ENCODE assay signal across 21 mouse cellular contexts in the genomic region with DNA sequence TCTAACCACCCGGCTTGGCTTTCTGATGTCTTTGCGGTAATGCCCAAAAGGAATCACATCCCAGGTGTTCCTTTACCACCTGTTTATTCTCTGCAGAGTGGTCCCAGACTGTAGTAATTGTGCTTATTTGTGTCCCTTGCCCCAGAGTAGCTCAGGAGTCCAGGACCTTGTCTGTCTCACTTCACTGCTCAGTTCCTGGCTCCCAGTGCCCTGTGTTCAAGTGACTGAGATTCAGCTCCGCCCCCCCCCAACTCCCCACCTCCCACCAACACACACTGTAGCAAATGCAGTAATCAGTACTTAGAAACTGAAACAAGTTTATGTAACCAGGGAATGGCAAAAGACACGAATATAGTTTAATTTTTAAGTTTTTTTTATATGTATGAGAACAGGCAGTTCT. TPM values are rescaled to one million over a fixed set of nuclear protein-coding genes. Genes with fewer than 3 reads are reported as not detected.
A peak's percentile ranks its signal among the peaks of the same experiment; 100 is the strongest.
DNase-seq lines count a peak whose midpoint lies in the region; ATAC-seq and TF ChIP-seq lines count a peak whose summit lies in the region.
"Had no signal": no experiment of that assay in that cellular context is flagged by ENCODE, and none has a peak within 500 bp of the region (broad histone marks: within the 10 kb centered on the region; RNA-seq: fewer than 3 reads in every experiment).

No protein-coding gene starts in this region.

- no peak for TF ChIP-seq EP300 in liver, postnatal 0 days (IDR thresholded peaks at IDR 0.05; ENCODE audit: low read depth)

- H3K36me3 ChIP-seq in kidney, adult 2 months (ENCODE audit: control insufficient read depth, insufficient read depth, low read length): no peaks in the 10 kb centered on the region
- H3K36me3 ChIP-seq in liver, embryonic 12.5 days: peaks cover 61% of the 10 kb centered on the region
- H3K36me3 ChIP-seq in liver, postnatal 0 days (replicated peaks; ENCODE audit: insufficient read depth, low read length): peaks cover 14% of the 10 kb centered on the region
- H3K36me3 ChIP-seq in stomach, embryonic 16.5 days (ENCODE audit: control insufficient read depth, insufficient read depth, low read length): no peaks in the 10 kb centered on the region
- H3K36me3 ChIP-seq: heart, embryonic 15.5 days had no signal

- no peak for TF ChIP-seq POLR2A in kidney, adult 2 months (IDR thresholded peaks at IDR 0.05; ENCODE audit: low read depth, low read length)

- no peaks in the 10 kb centered on the region for H3K27me3 ChIP-seq in kidney, adult 2 months (replicated peaks; ENCODE audit: control insufficient read depth, insufficient read depth, low read length)
- no peaks in the 10 kb centered on the region for H3K27me3 ChIP-seq in liver, embryonic 12.5 days (replicated peaks)
- no peaks in the 10 kb centered on the region for H3K27me3 ChIP-seq in liver, postnatal 0 days (ENCODE audit: insufficient read depth, low read length)
- H3K27me3 ChIP-seq in stomach, embryonic 16.5 days (ENCODE audit: control insufficient read depth, insufficient read depth, low read length): no peaks in the 10 kb centered on the region
- H3K27me3 ChIP-seq: embryonic facial prominence, embryonic 13.5 days; forebrain, embryonic 12.5 days; heart, embryonic 15.5 days had no signal

- ATAC-seq in liver, embryonic 12.5 days: no peak
- no peak for ATAC-seq in liver, postnatal 0 days
- no peak for ATAC-seq in stomach, embryonic 16.5 days (ENCODE audit: insufficient read depth, low FRiP score)
- ATAC-seq: forebrain, embryonic 16.5 days had no signal

- no peak overlapping the region for H3K9ac ChIP-seq in liver, embryonic 12.5 days
- H3K9ac ChIP-seq in liver, postnatal 0 days (replicated peaks): no peak overlapping the region
- no peak overlapping the region for H3K9ac ChIP-seq in stomach, embryonic 16.5 days (ENCODE audit: low read length)
- H3K9ac ChIP-seq: embryonic facial prominence, embryonic 13.5 days; forebrain, embryonic 12.5 days; heart, embryonic 15.5 days had no signal

- H3K27ac ChIP-seq in kidney, adult 2 months (ENCODE audit: insufficient read depth, low read depth, low read length): peak overlapping the region; percentile 27; the same call in 1 of the 2 replicates
- 0 out of 2 replicates have a peak overlapping the region, but pooled peaks have one; percentile 20 for H3K27ac ChIP-seq in liver, embryonic 12.5 days
- no peak overlapping the region for H3K27ac ChIP-seq in liver, postnatal 0 days (ENCODE audit: low read depth)
- peak overlapping the region; percentile 90 for H3K27ac ChIP-seq in stomach, embryonic 16.5 days (ENCODE audit: low read length)
- H3K27ac ChIP-seq in layer of hippocampus, adult 2 months: no peak overlapping the region
- H3K27ac ChIP-seq: embryonic facial prominence, embryonic 13.5 days; forebrain, embryonic 12.5 days; heart, adult 2 months; heart, embryonic 15.5 days had no signal

- DNase-seq in kidney, adult 2 months: peak; percentile 63
- no peak for DNase-seq in kidney, adult 18-20 months
- DNase-seq in liver, postnatal 0 days: no peak
- no peak for DNase-seq in layer of hippocampus, adult 2 months (ENCODE audit: low spot score in 2 of 2)
- DNase-seq in cerebellum, adult 11-12 months: no peak
- DNase-seq: adrenal gland, postnatal 10 days; cerebellum, adult 11 months; cerebellum, adult 9-10 months; cerebellum, postnatal 25 days; gastrocnemius, postnatal 14 days; heart, adult 2 months; heart, postnatal 14 days had no signal

- no peaks in the 10 kb centered on the region for H3K9me3 ChIP-seq in liver, embryonic 12.5 days (replicated peaks)
- no peaks in the 10 kb centered on the region for H3K9me3 ChIP-seq in liver, postnatal 0 days (ENCODE audit: low read length)
- no peaks in the 10 kb centered on the region for H3K9me3 ChIP-seq in stomach, embryonic 16.5 days (replicated peaks; ENCODE audit: control insufficient read depth, low read length)
- H3K9me3 ChIP-seq: embryonic facial prominence, embryonic 13.5 days; forebrain, embryonic 12.5 days; heart, embryonic 15.5 days had no signal

- peaks cover 9% of the 10 kb centered on the region; the same call in 1 of the 2 replicates for H3K4me1 ChIP-seq in kidney, adult 2 months (ENCODE audit: control insufficient read depth, insufficient read depth, low read length)
- peaks cover 52% of the 10 kb centered on the region for H3K4me1 ChIP-seq in liver, embryonic 12.5 days
- H3K4me1 ChIP-seq in liver, postnatal 0 days (ENCODE audit: insufficient read depth): 0 out of 2 replicates have a peak, but pooled peaks cover 2% of the 10 kb centered on the region
- 0 out of 2 replicates have a peak, but pooled peaks cover 3% of the 10 kb centered on the region for H3K4me1 ChIP-seq in stomach, embryonic 16.5 days (ENCODE audit: control insufficient read depth, insufficient read depth, low read length)
- H3K4me1 ChIP-seq: embryonic facial prominence, embryonic 13.5 days; heart, embryonic 15.5 days had no signal

- H3K4me3 ChIP-seq in kidney, adult 2 months (ENCODE audit: insufficient read depth, low read depth, low read length): no peak overlapping the region
- H3K4me3 ChIP-seq in liver, embryonic 12.5 days: no peak overlapping the region
- no peak overlapping the region for H3K4me3 ChIP-seq in liver, postnatal 0 days (ENCODE audit: low read depth, low read length)
- H3K4me3 ChIP-seq in stomach, embryonic 16.5 days (replicated peaks; ENCODE audit: low read length): no peak overlapping the region
- H3K4me3 ChIP-seq in layer of hippocampus, adult 2 months: no peak overlapping the region
- H3K4me3 ChIP-seq: embryonic facial prominence, embryonic 13.5 days; forebrain, embryonic 12.5 days; heart, adult 2 months; heart, embryonic 15.5 days had no signal

- TF ChIP-seq CTCF in kidney, adult 2 months (conservative IDR thresholded peaks at IDR 0.05; ENCODE audit: insufficient read depth, insufficient read length, low read depth, low read length): no peak
- no peak for TF ChIP-seq CTCF in liver, postnatal 0 days (IDR thresholded peaks at IDR 0.05; ENCODE audit: low read depth)
- no peak for TF ChIP-seq CTCF in layer of hippocampus, adult 2 months (conservative IDR thresholded peaks at IDR 0.05)

- WGBS in kidney, adult 2 months: 54% methylated on average over 4 of the region's 4 CpGs
- WGBS in liver, embryonic 12.5 days (ENCODE audit: insufficient replicate concordance): 84% methylated on average over 4 of the region's 4 CpGs
- 85% methylated on average over 4 of the region's 4 CpGs for WGBS in liver, postnatal 0 days (ENCODE audit: insufficient replicate concordance)
- 77% methylated on average over 4 of the region's 4 CpGs for WGBS in stomach, embryonic 16.5 days

- no peak overlapping the region for H3K4me2 ChIP-seq in liver, embryonic 12.5 days
- H3K4me2 ChIP-seq in liver, postnatal 0 days (ENCODE audit: low read depth, low read length): no peak overlapping the region
- no peak overlapping the region for H3K4me2 ChIP-seq in stomach, embryonic 16.5 days (ENCODE audit: low read depth, low read length)
- H3K4me2 ChIP-seq: embryonic facial prominence, embryonic 13.5 days; forebrain, embryonic 12.5 days; heart, embryonic 11.5 days; heart, embryonic 15.5 days had no signal

RNA-seq across cellular contexts. Expression of a gene that starts 19.0 kb away (rescaled TPM):
- polyA plus RNA-seq in kidney, adult 2 months (2012; rRNA removed): 32.7 and 39.0 TPM in 2 replicates
- 32.2 and 33.0 TPM in 2 replicates for polyA plus RNA-seq in liver, embryonic 12.5 days (2016; fragmentation: Nextera tagmentation; extraction: Ambion mirVana)
- 18.2 and 18.6 TPM in 2 replicates for polyA plus RNA-seq in liver, postnatal 0 days (2015; fragmentation: Nextera tagmentation; extraction: Ambion mirVana)
- polyA plus RNA-seq in stomach, embryonic 16.5 days (2015; fragmentation: Nextera tagmentation; extraction: Ambion mirVana): 76.9 and 86.4 TPM in 2 replicates
- 10 to 100 TPM; 64.7 to 67.5 TPM for total RNA-seq in layer of hippocampus, adult 2 months (2021)

RNA-seq across cellular contexts. Expression of a gene that starts 56.5 kb away (rescaled TPM):
- 2.4 and 3.0 TPM in 2 replicates for polyA plus RNA-seq in kidney, adult 2 months (2012; rRNA removed)
- 0.61 and 0.70 TPM in 2 replicates for polyA plus RNA-seq in liver, embryonic 12.5 days (2016; fragmentation: Nextera tagmentation; extraction: Ambion mirVana)
- polyA plus RNA-seq in liver, postnatal 0 days (2015; fragmentation: Nextera tagmentation; extraction: Ambion mirVana): 0.15 and 0.28 TPM in 2 replicates
- 4.3 and 4.9 TPM in 2 replicates for polyA plus RNA-seq in stomach, embryonic 16.5 days (2015; fragmentation: Nextera tagmentation; extraction: Ambion mirVana)
- 1 to 10 TPM; 2.4 to 4.0 TPM for total RNA-seq in layer of hippocampus, adult 2 months (2021)
- total RNA-seq: hematopoietic stem cell, adult 5-6 weeks had no signal
- polyA plus RNA-seq: C2C12 had no signal

Comparison
In these comparisons a context has a peak if more than half of its experiments do, and no peak if none do; other contexts are left out.
1. H3K27ac ChIP-seq: peak in kidney, adult 2 months (single experiment), liver, embryonic 12.5 days (single experiment) and stomach, embryonic 16.5 days (single experiment); none in liver, postnatal 0 days (single experiment) and layer of hippocampus, adult 2 months (single experiment).